Mouse (Mus musculus) midbrain, embryonic 14.5 days (tissue): ENCODE results near the gene Cpt1c. TPM values are rescaled to one million over a fixed set of nuclear protein-coding genes. Genes with fewer than 3 reads are reported as not detected.

Experiments
- ATAC-seq: fragments of 200-750 bp; cut with Nextera tagmentation; 2 replicates; pipeline ENCODE4 v1.8.0; 2017; ENCODE audit warnings: moderate number of reproducible peaks, moderate library complexity; ENCODE audit not compliant: low FRiP score, low TSS enrichment
- DNase-seq: peaks from one replicate; pipeline ENCODE4 v3.0.0-alpha.2; 2015
- H3K27ac ChIP-seq: fragments of 300-500 bp; sonication (generic); replicated peaks from 2 replicates; pipeline ENCODE4 v1.5.1; 2014; ENCODE audit warnings: mild to moderate bottlenecking, low read depth, low read length, moderate library complexity
- H3K27me3 ChIP-seq: fragments of 300-500 bp; sonication (generic); 2 replicates; pipeline ENCODE4 v1.6.1; 2014; ENCODE audit warnings: low read length, control low read depth, mixed read lengths; ENCODE audit not compliant: control insufficient read depth, insufficient read depth
- H3K36me3 ChIP-seq: fragments of 300-500 bp; sonication (generic); 2 replicates; pipeline ENCODE4 v1.6.1; 2014; ENCODE audit warnings: low read length, control low read depth; ENCODE audit not compliant: control insufficient read depth, insufficient read depth
- H3K4me1 ChIP-seq: fragments of 300-500 bp; sonication (generic); 2 replicates; pipeline ENCODE4 v1.6.1; 2014; ENCODE audit warnings: mild to moderate bottlenecking, antibody characterized with exemption, low read length, control low read depth; ENCODE audit not compliant: control insufficient read depth, insufficient read depth
- H3K4me2 ChIP-seq: fragments of 300-500 bp; sonication (generic); 2 replicates; pipeline ENCODE4 v1.6.1; 2014; ENCODE audit warnings: mild to moderate bottlenecking, low read length, moderate library complexity
- H3K4me3 ChIP-seq: fragments of 300-500 bp; sonication (generic); replicated peaks from 2 replicates; pipeline ENCODE4 v1.5.1; 2014; ENCODE audit warnings: low read depth, low read length
- H3K9ac ChIP-seq: fragments of 300-500 bp; sonication (generic); replicated peaks from 2 replicates; pipeline ENCODE4 v1.6.1; 2014; ENCODE audit warnings: mild to moderate bottlenecking, low read length, moderate library complexity
- H3K9me3 ChIP-seq: fragments of 300-500 bp; sonication (generic); 2 replicates; pipeline ENCODE4 v1.6.1; 2016; ENCODE audit warnings: low read length, control low read depth, mixed read lengths; ENCODE audit not compliant: control insufficient read depth
- WGBS: fragments of 180-500 bp; shearing (Covaris S2); extraction: QIAGEN DNeasy Blood & Tissue Kit; methylation state at CpG from one replicate; pipeline ENCODE4 v1.1.7; 2014; 5-methylcytosine and 5-hydroxymethylcytosine counted together
- polyA plus RNA-seq: library from polyadenylated mRNA; unstranded; fragments of >200 nt; fragmentation: Nextera tagmentation; extraction: Ambion mirVana; gene quantifications from 2 replicates; pipeline ENCODE4 v1.2.1, GENCODE M21; 2014

Gene Cpt1c
- polyA plus RNA-seq, 1 experiment from 2014 or later, result 52.3 TPM

DNA sequence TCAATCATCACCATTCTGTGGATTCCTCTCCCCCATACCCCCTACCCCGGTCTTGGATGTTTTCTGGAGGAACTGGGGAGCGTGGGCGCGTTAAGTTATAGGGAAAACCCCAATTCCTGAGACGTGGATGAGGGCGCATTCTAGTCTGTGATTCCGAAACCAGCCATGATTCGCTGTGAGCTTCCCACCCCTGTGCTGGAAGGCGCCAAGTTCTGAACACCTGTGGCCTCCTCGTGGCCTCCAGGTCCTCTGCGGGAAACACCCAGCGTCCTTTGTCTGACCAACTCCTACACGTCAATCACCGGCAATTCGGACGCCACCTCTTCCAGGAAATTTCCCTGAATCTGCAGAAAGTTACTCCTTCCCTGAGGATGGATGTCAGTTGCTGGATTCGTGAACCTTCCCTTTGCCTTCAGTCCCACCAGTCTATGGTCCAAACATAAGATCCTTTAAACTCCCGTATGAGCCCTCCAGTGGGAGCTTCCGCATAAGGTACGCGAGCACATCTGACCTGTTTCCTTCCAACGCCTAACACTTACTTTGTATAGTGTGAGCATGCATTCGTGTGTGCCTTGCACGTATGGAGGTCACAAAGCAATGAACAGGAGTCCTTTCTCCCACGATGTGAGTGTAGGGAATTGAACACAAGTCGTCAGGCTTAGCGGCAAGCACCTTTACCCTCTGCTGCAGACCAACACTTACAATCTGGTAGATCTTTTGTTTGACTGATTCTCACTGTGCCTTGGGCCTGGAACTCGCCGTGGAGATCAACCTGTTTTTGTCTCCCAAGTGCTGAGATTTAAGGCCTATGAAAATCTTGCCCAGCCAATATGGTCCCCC is 12.4 kb upstream of the Cpt1c start:
- Histone ChIP-seq H3K36me3 (peaks cover 22% of the 10 kb centered on the region), H3K4me3 (peak overlapping the region; percentile 51), H3K4me2 (peak overlapping the region; percentile 73), H3K27me3 (no peaks in the 10 kb centered on the region), H3K9me3 (no peaks in the 10 kb centered on the region), H3K27ac (peak overlapping the region; percentile 92), H3K9ac (peak overlapping the region; percentile 76), H3K4me1 (peaks cover 31% of the 10 kb centered on the region)
- DNase-seq (no peak), ATAC-seq (peak; percentile 25)
- WGBS, result under 1% methylated on average over 29 of the region's 29 CpGs

DNA sequence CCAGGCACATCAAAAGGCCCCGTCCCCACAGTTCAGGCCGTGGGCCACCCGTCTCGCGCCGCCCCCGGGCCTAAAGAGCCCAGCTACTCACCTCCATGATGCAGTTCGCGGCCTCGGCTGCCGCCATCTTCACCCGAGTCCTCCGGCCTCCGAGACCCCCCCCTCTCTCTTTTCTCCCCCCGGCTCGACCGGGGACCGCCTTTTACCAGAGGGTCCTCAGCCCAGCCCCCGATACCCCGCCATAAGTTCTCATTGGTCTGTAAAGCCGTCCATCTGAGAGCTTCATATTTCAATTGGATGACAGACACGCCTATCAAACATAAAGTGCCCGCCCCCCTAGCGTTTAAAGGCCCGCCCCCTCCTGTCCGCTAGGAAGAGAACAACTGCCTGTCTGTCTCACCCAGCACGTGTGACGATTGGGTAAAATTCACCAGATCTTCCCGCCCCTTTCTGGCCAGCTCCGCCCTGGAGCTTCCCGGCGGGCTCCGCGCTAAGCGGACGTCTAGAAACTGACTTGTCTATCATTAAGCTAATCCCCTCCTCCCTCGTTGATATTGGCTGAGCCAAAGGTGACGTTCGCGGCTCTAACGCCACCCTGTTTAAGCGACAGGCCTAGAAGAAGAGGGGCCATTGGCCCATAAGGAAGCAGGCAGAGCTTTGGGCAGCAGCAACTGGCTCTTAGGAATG is 11.7 kb upstream of the Cpt1c start, which contains the start of gene Prmt1:
Prmt1 (minus strand) TSS at position 377 of the 687 bp plus-strand sequence.
- peak; percentile 95 for ATAC-seq
- H3K4me2 ChIP-seq, result peak within 1 kb of the TSS; percentile 73
- DNase-seq, result peak; percentile 99
- H3K4me3 ChIP-seq, result peak within 1 kb of the TSS; percentile 94
- under 1% methylated on average over 42 of the region's 42 CpGs for WGBS
- H3K9me3 ChIP-seq, result no peaks in the 10 kb centered on the region
- H3K36me3 ChIP-seq, result peaks cover 22% of the 10 kb centered on the region
- H3K27ac ChIP-seq, result peak within 1 kb of the TSS; percentile 94
- H3K27me3 ChIP-seq, result no peaks in the 10 kb centered on the region
- peaks cover 31% of the 10 kb centered on the region for H3K4me1 ChIP-seq
- H3K9ac ChIP-seq, result peak within 1 kb of the TSS; percentile 94

DNA sequence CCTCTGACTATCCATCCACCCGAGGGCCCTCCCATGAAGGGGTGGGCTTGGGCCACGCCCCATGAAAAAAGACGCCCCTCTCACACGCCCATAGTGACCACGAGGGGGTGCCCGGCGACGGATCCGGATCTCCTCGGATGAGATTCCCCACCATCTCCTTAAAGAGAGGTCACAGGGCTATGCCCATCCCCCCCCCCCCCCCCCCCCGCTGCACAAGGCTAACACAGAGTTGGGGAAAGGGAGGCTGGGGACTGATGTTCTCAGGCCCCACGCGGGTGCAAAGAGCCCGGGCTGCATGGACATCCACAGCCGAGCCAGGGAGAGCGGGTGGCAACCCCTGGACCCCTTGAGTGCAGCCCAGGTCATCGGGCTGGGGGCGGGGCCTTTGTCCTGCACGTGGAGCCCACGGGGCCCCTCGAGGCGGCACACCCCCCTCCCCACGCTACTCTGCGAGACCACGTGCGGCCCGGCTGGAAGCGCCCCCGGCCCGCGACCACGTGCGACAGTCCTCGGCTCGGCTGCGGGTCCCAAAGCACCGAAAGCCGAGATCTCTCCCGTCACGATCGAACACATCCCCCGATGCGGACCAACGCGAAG is 11.0 kb upstream of the Cpt1c start:
- peak overlapping the region; percentile 69 for H3K4me2 ChIP-seq
- ATAC-seq (peak; percentile 10), DNase-seq (peak; percentile 77)
- H3K36me3 ChIP-seq, result peaks cover 25% of the 10 kb centered on the region
- WGBS, result 1% methylated on average over 44 of the region's 45 CpGs
- peak overlapping the region; percentile 94 for H3K4me3 ChIP-seq
- peak overlapping the region; percentile 94 for H3K9ac ChIP-seq
- no peaks in the 10 kb centered on the region for H3K9me3 ChIP-seq
- H3K4me1 ChIP-seq, result peaks cover 31% of the 10 kb centered on the region
- no peaks in the 10 kb centered on the region for H3K27me3 ChIP-seq
- H3K27ac ChIP-seq, result peak overlapping the region; percentile 94

DNA sequence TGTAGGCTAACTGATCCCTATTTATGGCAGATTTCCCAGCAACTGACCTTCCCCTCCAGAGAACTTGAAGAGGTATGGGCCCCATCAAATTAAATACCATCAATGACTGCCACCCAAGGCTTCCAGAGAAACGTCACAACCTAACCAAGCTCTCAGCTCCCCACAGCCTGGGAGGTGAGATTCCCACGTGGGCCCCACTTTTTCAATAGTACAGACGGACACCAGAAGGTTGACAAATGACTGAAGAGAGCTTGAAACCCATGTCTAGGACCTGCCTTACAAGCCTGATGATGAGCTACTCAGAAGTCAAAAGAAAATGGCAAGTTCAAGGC is 10.1 kb upstream of the Cpt1c start:
- H3K9me3 ChIP-seq, result no peaks in the 10 kb centered on the region
- H3K9ac ChIP-seq, result no peak overlapping the region
- ATAC-seq (no peak), DNase-seq (no peak)
- H3K27me3 ChIP-seq, result no peaks in the 10 kb centered on the region
- peak overlapping the region; percentile 94 for H3K27ac ChIP-seq
- peak overlapping the region; percentile 94 for H3K4me3 ChIP-seq
- peaks cover 34% of the 10 kb centered on the region for H3K36me3 ChIP-seq
- H3K4me1 ChIP-seq, result peaks cover 31% of the 10 kb centered on the region
- H3K4me2 ChIP-seq, result peak overlapping the region; percentile 69
- WGBS, result 34% methylated on average over 3 of the region's 3 CpGs

DNA sequence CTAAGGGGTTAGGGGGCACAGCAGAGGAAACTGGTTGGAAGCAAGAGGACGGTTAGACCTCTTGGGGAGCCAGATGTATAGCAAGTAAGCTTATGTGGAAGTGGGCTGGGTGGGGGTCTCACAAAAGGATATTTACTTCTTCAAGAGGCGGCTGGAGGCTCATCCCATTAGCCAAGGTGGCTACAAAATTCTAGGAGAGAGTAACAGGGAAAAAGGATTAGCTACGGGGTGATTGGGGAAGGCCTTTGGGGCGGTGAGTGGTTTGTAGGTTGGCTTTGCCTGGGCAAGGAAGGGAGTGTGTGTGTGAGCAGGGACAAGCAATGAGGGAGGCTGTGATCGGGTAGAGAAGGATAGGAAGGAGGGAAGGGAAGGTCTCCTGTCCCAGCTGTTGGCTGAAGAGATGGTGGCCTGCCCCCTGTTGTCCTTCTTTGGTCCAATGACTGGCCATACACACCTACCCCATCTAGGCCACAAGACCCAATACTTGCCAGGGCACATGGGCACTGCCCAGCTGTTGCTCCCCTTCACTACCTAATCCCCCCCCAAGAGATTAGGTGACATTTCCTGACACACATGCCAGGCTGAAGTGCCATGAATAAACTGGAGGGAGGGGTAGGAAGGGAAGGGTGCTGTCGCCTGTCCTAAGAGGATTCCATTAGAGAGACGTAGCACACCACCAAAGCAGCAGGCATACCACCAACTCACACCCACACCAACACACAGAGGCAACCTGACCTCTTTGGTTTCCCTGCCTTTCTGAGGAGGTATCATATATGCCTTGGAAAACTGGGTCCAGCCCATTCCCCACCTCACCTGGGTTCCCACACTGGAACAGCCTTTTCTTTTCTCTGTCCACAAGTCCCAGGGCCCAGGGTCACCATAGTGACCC is 9.5 kb upstream of the Cpt1c start:
- DNase-seq (no peak), ATAC-seq (no peak)
- Histone ChIP-seq H3K9ac (no peak overlapping the region; the same call in 1 of the 2 replicates), H3K4me1 (peaks cover 31% of the 10 kb centered on the region), H3K27ac (peak overlapping the region; percentile 94; the same call in 1 of the 2 replicates), H3K9me3 (no peaks in the 10 kb centered on the region), H3K27me3 (no peaks in the 10 kb centered on the region), H3K4me3 (peak overlapping the region; percentile 94), H3K36me3 (peaks cover 41% of the 10 kb centered on the region), H3K4me2 (peak overlapping the region; percentile 69)
- 58% methylated on average over 7 of the region's 7 CpGs for WGBS

DNA sequence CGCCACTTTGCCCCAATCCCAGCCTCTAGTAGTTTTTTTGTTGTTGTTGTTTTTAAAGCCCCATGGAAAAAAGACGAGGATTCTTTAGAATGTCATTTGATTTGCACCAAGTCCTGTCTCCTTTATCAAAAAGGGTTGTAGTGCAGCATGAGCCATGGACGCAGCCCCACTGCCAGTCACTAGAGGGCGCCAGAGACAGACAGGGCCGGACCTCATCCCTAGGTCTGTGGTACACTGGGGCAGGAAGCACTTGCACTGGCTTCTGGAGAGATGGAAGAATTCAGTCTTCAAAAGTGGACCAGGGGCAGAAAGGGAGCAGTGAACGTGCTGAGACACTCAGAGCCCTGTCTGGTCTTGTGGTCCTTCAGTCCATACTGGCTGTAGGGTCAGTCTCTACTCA is 8.4 kb upstream of the Cpt1c start:
- no peak overlapping the region for H3K4me2 ChIP-seq
- 33% methylated on average over 6 of the region's 6 CpGs for WGBS
- H3K9ac ChIP-seq, result 0 out of 2 replicates have a peak overlapping the region, but pooled peaks have one; percentile 7
- H3K4me3 ChIP-seq, result 0 out of 2 replicates have a peak overlapping the region, but pooled peaks have one; percentile 3
- no peaks in the 10 kb centered on the region for H3K27me3 ChIP-seq
- H3K36me3 ChIP-seq, result peaks cover 52% of the 10 kb centered on the region
- DNase-seq (peak; percentile 87), ATAC-seq (no peak)
- 0 out of 2 replicates have a peak overlapping the region, but pooled peaks have one; percentile 45 for H3K27ac ChIP-seq
- peaks cover 24% of the 10 kb centered on the region for H3K4me1 ChIP-seq
- H3K9me3 ChIP-seq, result no peaks in the 10 kb centered on the region

DNA sequence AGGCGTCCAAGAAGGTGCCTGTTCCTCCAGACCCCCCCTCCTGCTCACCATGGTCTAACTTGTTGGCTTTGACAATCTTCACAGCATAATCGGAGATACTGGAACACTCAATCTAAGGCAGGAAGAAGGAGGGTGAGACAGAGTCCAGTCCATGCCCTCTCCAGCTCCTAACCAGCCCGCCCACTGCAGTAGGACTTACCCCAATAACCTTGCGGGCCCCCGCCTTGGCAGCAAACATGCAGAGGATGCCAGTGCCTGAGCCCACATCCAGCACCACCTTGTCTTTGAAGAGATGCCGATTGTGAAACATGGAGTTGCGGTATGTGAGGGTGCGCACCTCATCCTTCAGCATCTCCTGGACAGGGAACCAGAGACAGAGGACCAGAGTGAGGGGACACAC is 6.9 kb upstream of the Cpt1c start:
- H3K4me2 ChIP-seq, result no peak overlapping the region
- 96% methylated on average over 8 of the region's 8 CpGs for WGBS
- no peak overlapping the region for H3K27ac ChIP-seq
- ATAC-seq, result no peak
- DNase-seq, result no peak
- no peaks in the 10 kb centered on the region for H3K27me3 ChIP-seq
- H3K36me3 ChIP-seq, result peaks cover 67% of the 10 kb centered on the region
- H3K9me3 ChIP-seq, result no peaks in the 10 kb centered on the region
- H3K9ac ChIP-seq, result no peak overlapping the region
- H3K4me1 ChIP-seq, result peaks cover 20% of the 10 kb centered on the region
- H3K4me3 ChIP-seq, result no peak overlapping the region

DNA sequence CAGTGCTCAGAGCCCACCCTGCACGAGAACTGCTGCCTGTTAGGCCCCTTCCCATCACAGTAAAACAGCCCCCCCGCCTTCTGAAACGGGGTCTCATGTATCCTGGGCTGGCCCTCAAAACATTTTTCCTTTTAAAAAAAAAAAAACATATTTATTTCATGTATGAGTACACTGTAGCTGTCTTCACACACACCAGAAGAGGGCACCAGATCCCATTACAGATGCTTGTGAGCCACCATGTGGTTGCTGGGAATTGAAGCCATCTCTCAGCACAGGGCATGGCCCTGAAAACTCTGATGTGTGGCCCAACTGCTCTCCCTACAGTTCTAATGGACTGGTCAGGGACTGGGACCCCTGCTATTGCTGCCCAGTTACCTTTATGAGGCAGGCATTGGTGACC is 3.6 kb upstream of the Cpt1c start:
- H3K27me3 ChIP-seq, result no peaks in the 10 kb centered on the region
- no peak overlapping the region for H3K27ac ChIP-seq
- no peak for ATAC-seq
- 94% methylated on average over 3 of the region's 3 CpGs for WGBS
- H3K4me2 ChIP-seq, result no peak overlapping the region
- no peak for DNase-seq
- H3K36me3 ChIP-seq, result peaks cover 71% of the 10 kb centered on the region
- no peak overlapping the region for H3K9ac ChIP-seq
- H3K4me3 ChIP-seq, result no peak overlapping the region
- H3K4me1 ChIP-seq, result peaks cover 14% of the 10 kb centered on the region
- no peaks in the 10 kb centered on the region for H3K9me3 ChIP-seq
